Mouse (Mus musculus) CH12.LX (cell line): ENCODE results near the gene Mrpl20. TPM values are rescaled to one million over a fixed set of nuclear protein-coding genes. Genes with fewer than 3 reads are reported as not detected.

Source experiments
- DNase-seq: peaks from one replicate; pipeline ENCODE4 v3.0.0-alpha.2; 2013; ENCODE audit errors: extremely low read depth
- H3K27ac ChIP-seq: 2 replicates; pipeline ENCODE4 v1.5.1; 2012; ENCODE audit warnings: low read depth, mild to moderate bottlenecking, control low read depth, moderate library complexity; ENCODE audit not compliant: insufficient read depth
- H3K27me3 ChIP-seq: replicated peaks from 2 replicates; pipeline ENCODE3; 2012; ENCODE audit warnings: inconsistent platforms
- H3K36me3 ChIP-seq, 2 experiments: replicated peaks in 1 of 2; 2 replicates each; pipeline versions ENCODE3 to v1.6.1; 2012; ENCODE audit warnings: inconsistent platforms in 1 of 2, low read length in 1 of 2, mild to moderate bottlenecking in 1 of 2, mixed read lengths in 1 of 2, moderate library complexity in 1 of 2; ENCODE audit not compliant: control insufficient read depth in 1 of 2, insufficient read depth in 1 of 2
- H3K4me1 ChIP-seq, 2 experiments: 2 replicates each; pipeline ENCODE4 v1.6.1; 2012; ENCODE audit warnings: inconsistent platforms in 1 of 2, moderate library complexity in 1 of 2; ENCODE audit not compliant: insufficient read depth in 2 of 2, control insufficient read depth in 1 of 2
- H3K4me2 ChIP-seq: 2 replicates; pipeline ENCODE4 v1.6.1; 2012; ENCODE audit warnings: low read depth, mild to moderate bottlenecking, control low read depth; ENCODE audit not compliant: poor library complexity, insufficient read depth, severe bottlenecking
- H3K4me3 ChIP-seq, 3 experiments: fragments of 150-350 bp in 1 of 3; sonication (generic) in 1 of 3; replicated peaks in 1 of 3; 2 replicates each; pipeline versions ENCODE3 to v1.5.1; 2011 to 2012; ENCODE audit warnings: low read depth in 2 of 3, low read length in 2 of 3, mild to moderate bottlenecking in 2 of 3, moderate library complexity in 2 of 3, control low read depth in 1 of 3, improper control_type of control experiment in 1 of 3, inconsistent platforms in 1 of 3, mixed read lengths in 1 of 3; ENCODE audit not compliant: poor library complexity in 1 of 3
- H3K79me2 ChIP-seq: replicated peaks from 2 replicates; pipeline ENCODE4 v1.6.1; 2012; ENCODE audit warnings: mild to moderate bottlenecking, moderate library complexity; ENCODE audit not compliant: control insufficient read depth, poor library complexity, insufficient read depth, severe bottlenecking; ENCODE audit errors: extremely low read depth
- H3K9ac ChIP-seq: 2 replicates; pipeline ENCODE4 v1.6.1; 2012; ENCODE audit warnings: low read depth, mild to moderate bottlenecking, control low read depth, moderate library complexity; ENCODE audit not compliant: insufficient read depth
- H3K9me3 ChIP-seq: replicated peaks from 2 replicates; pipeline ENCODE3; 2012; ENCODE audit warnings: low read length, inconsistent platforms, mixed read lengths
- BHLHE40 ChIP-seq: IDR thresholded peaks from 2 replicates; pipeline ENCODE4 v1.6.1; 2011; ENCODE audit warnings: mild to moderate bottlenecking, low read depth, low read length, improper control_type of control experiment
- CHD1 ChIP-seq: IDR thresholded peaks from 2 replicates; pipeline ENCODE4 v1.6.1; 2012; ENCODE audit warnings: low read depth, low read length, improper control_type of control experiment, inconsistent platforms
- ELF1 ChIP-seq: IDR thresholded peaks from 2 replicates; pipeline ENCODE4 v1.6.1; 2014; ENCODE audit warnings: low read depth, mild to moderate bottlenecking, inconsistent platforms, low read length, improper control_type of control experiment
- EP300 ChIP-seq: IDR thresholded peaks from 2 replicates; pipeline ENCODE4 v1.6.1; 2011; ENCODE audit warnings: low read length, improper control_type of control experiment
- HCFC1 ChIP-seq: IDR thresholded peaks from 2 replicates; pipeline ENCODE4 v1.6.1; 2012; ENCODE audit warnings: low read depth, mild to moderate bottlenecking, inconsistent platforms, low read length, improper control_type of control experiment
- KAT2A ChIP-seq: IDR thresholded peaks from 2 replicates; pipeline ENCODE4 v1.6.1; 2012; ENCODE audit warnings: low read length, improper control_type of control experiment, inconsistent platforms; ENCODE audit not compliant: insufficient replicate concordance
- MAZ ChIP-seq: IDR thresholded peaks from 2 replicates; pipeline ENCODE4 v1.6.1; 2012; ENCODE audit warnings: low read depth, mild to moderate bottlenecking, inconsistent platforms, low read length, improper control_type of control experiment, moderate library complexity
- MEF2A ChIP-seq: IDR thresholded peaks from 2 replicates; pipeline ENCODE4 v1.6.1; 2014; ENCODE audit warnings: low read depth, mild to moderate bottlenecking, inconsistent platforms, low read length, improper control_type of control experiment, borderline replicate concordance
- PAX5 ChIP-seq: IDR thresholded peaks from 2 replicates; pipeline ENCODE4 v1.6.1; 2012; ENCODE audit warnings: low read length, inconsistent platforms, mixed read lengths
- RAD21 ChIP-seq: IDR thresholded peaks from 2 replicates; pipeline ENCODE4 v1.6.1; 2011; ENCODE audit warnings: low read depth, mild to moderate bottlenecking, low read length, improper control_type of control experiment, moderate library complexity
- SIN3A ChIP-seq: IDR thresholded peaks from 2 replicates; pipeline ENCODE4 v1.6.1; 2012; ENCODE audit warnings: low read length, improper control_type of control experiment, inconsistent platforms
- SMC3 ChIP-seq: IDR thresholded peaks from 2 replicates; pipeline ENCODE4 v1.6.1; 2011; ENCODE audit warnings: low read depth, low read length, improper control_type of control experiment
- TCF12 ChIP-seq: IDR thresholded peaks from 2 replicates; pipeline ENCODE4 v1.6.1; 2014; ENCODE audit warnings: low read depth, mild to moderate bottlenecking, inconsistent platforms, low read length, improper control_type of control experiment
- USF2 ChIP-seq: conservative IDR thresholded peaks from 2 replicates; pipeline ENCODE4 v1.6.1; 2011; ENCODE audit warnings: low read depth, low read length, improper control_type of control experiment
- ZKSCAN1 ChIP-seq: IDR thresholded peaks from 2 replicates; pipeline ENCODE4 v1.6.1; 2012; ENCODE audit warnings: low read depth, inconsistent platforms, low read length, improper control_type of control experiment, borderline replicate concordance
- dilution Hi-C: fragments of 300-500 bp; cut with MboI; formaldehyde crosslinking; loops from 2 replicates; pipeline ENCODE4 v1.14.3; 2020; ENCODE audit warnings: low sequenced_read_pairs; ENCODE audit not compliant: extremely low pct_unique_long_range_greater_than_20kb, extremely low pct_ligation_motif_present
- in situ Hi-C: fragments of 300-500 bp; cut with MboI; formaldehyde crosslinking; loops from 3 replicates; pipeline ENCODE4 v1.14.3; 2019; ENCODE audit warnings: low sequenced_read_pairs, low pct_ligation_motif_present, low pct_unique_long_range_greater_than_20kb, mixed read lengths
- polyA plus RNA-seq: library from polyadenylated mRNA; unstranded; fragments of >175 nt; gene quantifications from 2 replicates; pipeline ENCODE4 v1.2.1, GENCODE M21; 2012; ENCODE audit warnings: low read depth; ENCODE audit not compliant: insufficient read length
- total RNA-seq, 2 experiments: library from RNA; depleted of rRNA; stranded (reverse); fragments of 300-350 nt in 1 of 2; fragments of >200 nt in 1 of 2; gene quantifications; 2 replicates each; pipeline ENCODE4 v1.2.3; 2012 to 2014

The Mrpl20 gene
- total and polyA plus RNA-seq, 3 experiments, result 146 to 230 (median 193) TPM

DNA sequence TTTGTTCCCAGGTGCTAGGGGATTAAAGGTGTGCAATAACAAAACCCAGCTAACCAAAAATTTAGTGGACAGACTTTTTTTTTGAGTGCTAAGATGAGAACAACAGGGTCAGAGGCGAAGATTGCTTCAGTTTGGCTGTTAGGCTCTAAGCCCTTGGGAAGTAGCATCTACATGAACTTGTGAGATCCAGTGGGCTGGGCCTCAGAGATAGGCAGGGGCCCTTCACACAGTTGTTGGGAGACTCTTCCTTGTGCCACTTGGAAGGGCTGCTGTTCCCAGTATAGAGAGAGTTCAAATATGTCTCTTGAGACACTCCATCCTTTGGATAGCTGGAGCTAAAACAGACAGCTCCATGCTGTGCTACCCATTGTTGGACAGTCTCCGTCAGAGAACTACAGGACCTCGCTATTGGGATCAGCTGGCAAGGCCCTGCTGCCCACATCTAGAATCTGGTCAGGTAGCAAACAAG lies 12.6 kb upstream of the Mrpl20 start, which contains the start of gene Ankrd65:
Gene Ankrd65, plus strand, starts transcription at position 419 of the 469 bp plus-strand sequence.
- in situ Hi-C loops, result no loop called here
- Histone ChIP-seq H3K9me3 (no peaks in the 10 kb centered on the region), H3K27me3 (peaks cover 32% of the 10 kb centered on the region), H3K4me1 (peaks cover 2 to 8% of the 10 kb centered on the region in 2 experiments; a peak in 3 of 4 replicates), H3K27ac (no peak within 1 kb of the TSS), H3K9ac (no peak within 1 kb of the TSS), H3K4me3 (no peak within 1 kb of the TSS), H3K4me2 (no peak within 1 kb of the TSS), H3K79me2 (no peaks in the 10 kb centered on the region), H3K36me3 (no peaks in the 10 kb centered on the region)
- DNase-seq, result no peak
- dilution Hi-C loops, result no loop called here
- TF ChIP-seq USF2 (no peak), ZKSCAN1 (no peak), TCF12 (no peak), PAX5 (no peak), MEF2A (no peak), ELF1 (no peak), RAD21 (no peak), SIN3A (no peak), EP300 (no peak), CHD1 (no peak), SMC3 (no peak), HCFC1 (no peak), KAT2A (no peak)

DNA sequence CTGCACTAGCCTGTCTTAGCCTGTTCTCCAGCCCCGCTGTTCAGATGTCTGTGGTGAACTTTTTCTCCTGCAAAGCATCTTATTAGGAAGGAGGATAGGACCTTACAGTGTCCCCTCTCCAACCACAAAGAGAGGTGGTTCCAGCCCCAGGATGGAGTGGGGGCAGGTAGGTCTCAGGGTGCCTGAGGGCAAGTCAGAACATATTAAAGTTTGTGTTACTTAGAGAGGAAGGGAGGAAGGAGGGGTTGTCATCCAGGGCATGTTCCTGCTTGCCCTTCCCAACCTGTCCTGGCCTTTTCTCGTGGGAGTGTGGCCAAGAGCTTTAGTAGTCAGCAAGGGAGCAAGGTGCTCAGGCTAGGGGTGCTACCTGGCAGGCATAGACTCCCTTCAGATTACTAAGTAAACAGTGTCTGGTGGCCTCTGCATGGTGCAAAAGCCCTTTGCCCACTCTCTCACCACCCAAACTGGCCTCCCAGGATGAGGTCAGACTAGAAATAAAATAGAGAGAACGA lies 12.0 kb upstream of the Mrpl20 start:
- H3K36me3 ChIP-seq, result no peaks in the 10 kb centered on the region
- DNase-seq, result no peak
- in situ Hi-C loops, result no loop called here
- no peak overlapping the region for H3K4me3 ChIP-seq
- peaks cover 27% of the 10 kb centered on the region for H3K27me3 ChIP-seq
- H3K4me1 ChIP-seq, result peaks cover 1 to 2% of the 10 kb centered on the region in 2 experiments; a peak in 1 of 4 replicates
- H3K9me3 ChIP-seq, result no peaks in the 10 kb centered on the region
- no peaks in the 10 kb centered on the region for H3K79me2 ChIP-seq
- dilution Hi-C loops, result no loop called here
- no peak overlapping the region for H3K9ac ChIP-seq
- no peak overlapping the region for H3K4me2 ChIP-seq
- no peak overlapping the region for H3K27ac ChIP-seq
- TF ChIP-seq KAT2A (no peak), ZKSCAN1 (no peak), ELF1 (no peak), BHLHE40 (no peak), MAZ (no peak)
